Mouse (Mus musculus) midbrain, postnatal 0 days (tissue): ENCODE data around the gene Pcbp3. TPM values are rescaled to one million over a fixed set of nuclear protein-coding genes. Genes with fewer than 3 reads are reported as not detected.
"Not testable (repeated sequence)": the region's sequence is repeated elsewhere in the genome, so short reads cannot be mapped to it uniquely, and the experiment has no call there.

Experiments used
- ATAC-seq: fragments of 200-750 bp; cut with Nextera tagmentation; 2 replicates; pipeline ENCODE4 v1.8.0; 2017; ENCODE audit warnings: moderate number of reproducible peaks, mild to moderate bottlenecking, moderate TSS enrichment, moderate library complexity; ENCODE audit not compliant: low FRiP score
- DNase-seq: peaks from one replicate; pipeline ENCODE4 v3.0.0-alpha.2; 2015; ENCODE audit warnings: low spot score
- H3K27ac ChIP-seq: fragments of 300-500 bp; sonication (generic); 2 replicates; pipeline ENCODE4 v1.5.1; 2014; ENCODE audit warnings: low read depth, mild to moderate bottlenecking, low read length, mixed read lengths
- H3K27me3 ChIP-seq: fragments of 300-500 bp; sonication (generic); 2 replicates; pipeline ENCODE4 v1.6.1; 2014; ENCODE audit warnings: low read length, control low read depth, mixed read lengths; ENCODE audit not compliant: insufficient read depth
- H3K36me3 ChIP-seq: fragments of 300-500 bp; sonication (generic); 2 replicates; pipeline ENCODE4 v1.6.1; 2014; ENCODE audit warnings: low read length, control low read depth, mixed read lengths; ENCODE audit not compliant: insufficient read depth
- H3K4me1 ChIP-seq: fragments of 300-500 bp; sonication (generic); 2 replicates; pipeline ENCODE4 v1.6.1; 2014; ENCODE audit warnings: mild to moderate bottlenecking, control low read depth, antibody characterized with exemption, low read length, mixed read lengths; ENCODE audit not compliant: insufficient read depth
- H3K4me2 ChIP-seq: fragments of 300-500 bp; sonication (generic); 2 replicates; pipeline ENCODE4 v1.6.1; 2014; ENCODE audit warnings: low read depth, mild to moderate bottlenecking, low read length, mixed read lengths; ENCODE audit not compliant: poor library complexity, severe bottlenecking
- H3K4me3 ChIP-seq: fragments of 300-500 bp; sonication (generic); 2 replicates; pipeline ENCODE4 v1.5.1; 2014; ENCODE audit warnings: low read depth, mild to moderate bottlenecking, low read length, moderate library complexity
- H3K9ac ChIP-seq: fragments of 300-500 bp; sonication (generic); replicated peaks from 2 replicates; pipeline ENCODE4 v1.6.1; 2014; ENCODE audit warnings: mild to moderate bottlenecking, low read length, moderate library complexity, mixed read lengths; ENCODE audit not compliant: poor library complexity, severe bottlenecking
- H3K9me3 ChIP-seq: fragments of 300-500 bp; sonication (generic); 2 replicates; pipeline ENCODE4 v1.6.1; 2016; ENCODE audit warnings: low read length, control low read depth
- CTCF ChIP-seq: IDR thresholded peaks from 2 replicates; pipeline ENCODE4 v1.5.1; 2016; ENCODE audit warnings: antibody characterized with exemption, mild to moderate bottlenecking
- WGBS: fragments of 180-500 bp; shearing (Covaris S2); extraction: QIAGEN DNeasy Blood & Tissue Kit; methylation state at CpG from one replicate; pipeline ENCODE4 v1.1.7; 2014; 5-methylcytosine and 5-hydroxymethylcytosine counted together
- polyA plus RNA-seq: library from polyadenylated mRNA; unstranded; fragments of >200 nt; fragmentation: Nextera tagmentation; extraction: Ambion mirVana; gene quantifications from 2 replicates; pipeline ENCODE4 v1.2.1, GENCODE M21; 2015
- total RNA-seq: library from RNA; depleted of rRNA; stranded (reverse); fragments of >200 nt; gene quantifications from 2 replicates; pipeline ENCODE4 v1.2.3, GENCODE M21; 2014

The Pcbp3 gene
- total and polyA plus RNA-seq, 2 experiments from 2014 or later, result 52.4 to 74.4 TPM

GRCm38 (mm10) chr10:76997759-76998513, 36.2 kb upstream of the Pcbp3 start:
- no peak for ATAC-seq
- Histone ChIP-seq H3K27me3 (no peaks in the 10 kb centered on the region), H3K4me3 (no peak overlapping the region), H3K9ac (no peak overlapping the region), H3K27ac (no peak overlapping the region), H3K36me3 (no peaks in the 10 kb centered on the region), H3K9me3 (no peaks in the 10 kb centered on the region), H3K4me2 (no peak overlapping the region), H3K4me1 (no peaks in the 10 kb centered on the region)
- WGBS, result 80% methylated on average over 17 of the region's 17 CpGs
- TF ChIP-seq CTCF, result no peak
- peak; percentile 50 for DNase-seq

DNA sequence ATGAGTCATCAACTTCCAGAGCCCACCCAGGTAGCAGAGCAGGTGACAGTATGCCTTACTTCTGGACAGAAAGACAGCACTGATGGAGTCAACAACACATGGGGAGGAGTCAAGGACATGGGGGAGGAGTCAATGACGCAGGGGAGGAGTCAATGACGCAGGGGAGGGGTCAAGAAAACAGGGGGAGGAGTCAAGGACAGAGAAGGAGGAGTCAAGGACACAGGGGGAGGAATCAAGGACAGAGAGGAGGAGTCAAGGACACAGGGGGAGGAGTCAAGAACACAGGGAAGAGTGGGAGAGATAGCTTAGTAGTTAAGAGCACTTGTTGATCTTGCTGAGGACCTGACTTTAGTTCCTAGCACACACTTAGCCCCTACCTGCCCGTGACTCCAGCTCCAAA, 30.8 kb upstream of the Pcbp3 start:
- Histone ChIP-seq H3K4me3 (no peak overlapping the region), H3K4me1 (no peaks in the 10 kb centered on the region), H3K9ac (no peak overlapping the region), H3K36me3 (no peaks in the 10 kb centered on the region), H3K27me3 (no peaks in the 10 kb centered on the region), H3K9me3 (no peaks in the 10 kb centered on the region), H3K27ac (no peak overlapping the region), H3K4me2 (no peak overlapping the region)
- no peak for TF ChIP-seq CTCF
- ATAC-seq (no peak), DNase-seq (no peak)
- WGBS, result 62% methylated on average over 3 of the region's 3 CpGs

DNA sequence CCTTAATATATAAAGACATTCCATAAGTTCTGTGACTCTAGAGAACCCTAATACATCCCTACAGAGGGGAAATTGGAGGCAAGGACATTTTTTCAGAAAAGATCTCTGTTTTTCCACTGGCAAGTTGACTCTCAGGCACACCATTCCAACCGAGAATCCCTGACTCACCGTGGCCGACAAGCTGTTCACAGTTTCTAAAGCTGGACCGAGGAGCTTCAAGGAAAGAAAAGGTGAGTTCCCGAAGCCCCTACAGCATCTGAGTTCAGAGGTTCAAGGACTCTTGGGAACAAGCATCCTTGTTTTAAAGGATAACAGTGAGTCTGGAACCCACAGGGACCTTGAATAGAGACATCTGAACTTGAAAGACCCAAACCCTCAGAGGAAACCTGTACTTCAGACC, 26.9 kb upstream of the Pcbp3 start:
- Histone ChIP-seq H3K36me3 (no peaks in the 10 kb centered on the region), H3K4me3 (no peak overlapping the region), H3K9me3 (no peaks in the 10 kb centered on the region), H3K4me2 (no peak overlapping the region), H3K27me3 (no peaks in the 10 kb centered on the region), H3K4me1 (no peaks in the 10 kb centered on the region), H3K9ac (no peak overlapping the region), H3K27ac (no peak overlapping the region)
- WGBS, result 91% methylated on average over 5 of the region's 5 CpGs
- ATAC-seq (no peak), DNase-seq (no peak)
- no peak for TF ChIP-seq CTCF

- ATAC-seq (no peak), DNase-seq (no peak)
- Histone ChIP-seq H3K27ac (no peak overlapping the region), H3K4me2 (no peak overlapping the region), H3K9ac (no peak overlapping the region), H3K36me3 (no peaks in the 10 kb centered on the region), H3K4me1 (0 out of 2 replicates have a peak, but pooled peaks cover under 1% of the 10 kb centered on the region), H3K9me3 (0 out of 2 replicates have a peak, but pooled peaks cover 2% of the 10 kb centered on the region), H3K4me3 (no peak overlapping the region), H3K27me3 (no peaks in the 10 kb centered on the region)
- 49% methylated on average over 2 of the region's 2 CpGs for WGBS
- no peak for TF ChIP-seq CTCF
These were observed 16.4 kb upstream of the Pcbp3 start for GRCm38 (mm10) chr10:76978042-76978441.

GRCm38 (mm10) chr10:76976699-76977098, 15.0 kb upstream of the Pcbp3 start:
- TF ChIP-seq CTCF, result no peak
- Histone ChIP-seq H3K9me3 (no peaks in the 10 kb centered on the region), H3K9ac (no peak overlapping the region), H3K4me2 (no peak overlapping the region), H3K27me3 (no peaks in the 10 kb centered on the region), H3K27ac (no peak overlapping the region), H3K36me3 (no peaks in the 10 kb centered on the region), H3K4me3 (no peak overlapping the region), H3K4me1 (0 out of 2 replicates have a peak, but pooled peaks cover 2% of the 10 kb centered on the region)
- WGBS, result 63% methylated on average over 4 of the region's 4 CpGs
- DNase-seq, result no peak
- no peak for ATAC-seq

GRCm38 (mm10) chr10:76973797-76974436, 12.2 kb upstream of the Pcbp3 start:
- TF ChIP-seq CTCF, result no peak
- H3K36me3 ChIP-seq, result no peaks in the 10 kb centered on the region
- DNase-seq, result no peak
- H3K9ac ChIP-seq, result no peak overlapping the region
- no peaks in the 10 kb centered on the region for H3K27me3 ChIP-seq
- no peak overlapping the region for H3K27ac ChIP-seq
- 0 out of 2 replicates have a peak, but pooled peaks cover 2% of the 10 kb centered on the region for H3K4me1 ChIP-seq
- WGBS, result 12% methylated on average over 15 of the region's 15 CpGs
- peak; percentile 23; the same call in 1 of the 2 replicates for ATAC-seq
- no peak overlapping the region for H3K4me3 ChIP-seq
- peak overlapping the region; percentile 19 for H3K4me2 ChIP-seq
- H3K9me3 ChIP-seq, result no peaks in the 10 kb centered on the region

DNA sequence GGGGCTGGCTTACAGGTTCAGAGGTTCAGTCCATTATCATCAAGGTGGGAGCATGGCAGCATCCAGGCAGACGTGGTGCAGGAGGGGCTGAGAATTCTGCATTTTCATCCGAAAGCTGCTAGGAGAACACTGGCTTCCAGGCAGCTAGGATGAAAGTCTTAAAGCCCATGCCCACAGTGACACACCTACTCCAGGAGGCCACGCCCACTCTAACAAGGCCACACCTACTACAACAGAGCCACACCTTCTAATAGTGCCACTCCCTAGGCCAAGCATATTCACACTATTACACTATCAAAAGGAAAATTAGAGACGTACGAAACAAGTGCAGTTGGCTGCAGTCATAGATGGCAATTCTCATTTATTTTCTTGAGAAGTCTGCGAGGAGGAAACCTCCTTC, 10.6 kb upstream of the Pcbp3 start:
- 82% methylated on average over 6 of the region's 6 CpGs for WGBS
- not testable (repeated sequence) for ATAC-seq, H3K4me1 ChIP-seq

More for the DNA sequence above, 10.6 kb upstream of the Pcbp3 start:
- H3K4me3 ChIP-seq, H3K9ac ChIP-seq, H3K27ac ChIP-seq, H3K9me3 ChIP-seq, H3K36me3 ChIP-seq, H3K4me2 ChIP-seq, DNase-seq, H3K27me3 ChIP-seq: not testable (repeated sequence)
